Mouse (Mus musculus): Measurements from ENCODE around the gene Tpst2. TPM values are rescaled to one million over a fixed set of nuclear protein-coding genes. Genes with fewer than 3 reads are reported as not detected.
A peak's percentile ranks its signal among the peaks of the same experiment; 100 is the strongest.

The Tpst2 gene
- polyA plus RNA-seq, 1 experiment from 2014 or later, result 30.0 TPM

DNA sequence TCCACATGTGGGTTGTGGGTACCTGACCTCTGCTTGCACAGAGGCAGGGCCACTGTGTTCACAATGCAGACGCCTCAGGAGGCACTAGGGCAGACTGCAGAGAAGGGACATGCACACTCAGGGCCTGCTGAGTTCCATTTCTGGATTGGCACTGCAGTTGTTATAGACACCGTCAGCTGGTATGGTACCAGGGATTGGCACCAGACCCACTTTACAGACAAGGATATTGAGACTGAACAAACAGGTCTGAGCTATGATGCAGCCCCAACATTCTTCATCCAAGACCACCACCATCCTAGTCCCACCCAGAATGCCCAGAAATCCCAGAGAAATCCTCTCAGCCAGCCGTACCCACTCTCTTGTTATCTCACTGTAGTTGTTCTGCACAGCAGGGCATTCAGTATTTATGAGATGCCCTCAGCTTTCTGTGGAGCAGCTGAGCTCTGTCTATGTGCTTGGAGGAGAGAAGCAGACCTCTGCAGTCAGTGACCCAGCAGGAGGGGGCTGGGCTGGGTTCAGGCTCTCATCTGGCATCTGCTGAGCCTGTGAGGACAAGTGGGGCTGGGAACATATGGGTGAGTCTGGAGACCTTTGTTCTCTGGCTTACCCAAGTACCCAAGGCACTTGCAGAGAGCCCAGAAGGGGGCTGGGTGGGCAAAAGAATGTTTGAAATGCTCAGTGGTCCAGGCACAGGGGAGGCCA, 37.6 kb upstream of the Tpst2 start:
- Histone ChIP-seq H3K9me3 (ENCODE audit: control insufficient read depth, low read length) (no peaks in the 10 kb centered on the region), H3K4me2 (ENCODE audit: low read depth) (no peak overlapping the region), H3K9ac (ENCODE audit: low read length) (peak overlapping the region; percentile 33), H3K27me3 (ENCODE audit: control insufficient read depth, insufficient read depth, low read length) (no peaks in the 10 kb centered on the region), H3K4me1 (ENCODE audit: control insufficient read depth, insufficient read depth, low read length) (peaks cover 32% of the 10 kb centered on the region), H3K27ac (ENCODE audit: low read depth, low read length) (peak overlapping the region; percentile 96), H3K36me3 (ENCODE audit: control insufficient read depth, insufficient read depth, low read length) (no peaks in the 10 kb centered on the region), H3K4me3 (ENCODE audit: low read depth, low read length) (no peak overlapping the region)
- WGBS, result 58% methylated on average over 3 of the region's 3 CpGs
- DNase-seq (ENCODE audit: low spot score) (peak; percentile 73), ATAC-seq (ENCODE audit: insufficient read depth, low FRiP score, low TSS enrichment) (peak; percentile 46; the same call in 1 of the 2 replicates)

DNA sequence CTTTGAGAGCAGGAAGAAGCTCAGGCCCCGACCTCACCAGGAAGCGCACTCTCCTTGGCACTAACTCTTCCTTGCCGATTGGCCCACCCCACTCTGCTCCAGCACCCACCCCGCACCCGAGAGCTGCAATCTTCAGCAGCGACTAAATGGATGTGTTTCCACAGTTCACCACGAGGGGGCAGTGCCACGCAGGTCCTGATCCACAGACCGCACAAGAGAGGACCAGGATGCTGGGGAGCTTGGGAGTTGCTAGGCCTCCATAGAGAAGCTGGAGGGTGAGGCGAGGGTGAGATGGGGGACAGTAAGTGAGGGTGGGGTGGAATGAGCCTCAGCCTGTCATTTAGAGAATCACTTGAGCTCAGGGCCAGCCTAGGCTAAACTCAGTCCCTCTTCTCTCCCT, 35.7 kb upstream of the Tpst2 start:
- peak; percentile 23 for ATAC-seq (ENCODE audit: insufficient read depth, low FRiP score, low TSS enrichment)
- Histone ChIP-seq H3K4me3 (ENCODE audit: low read depth, low read length) (no peak overlapping the region), H3K4me1 (ENCODE audit: control insufficient read depth, insufficient read depth, low read length) (peaks cover 32% of the 10 kb centered on the region)

DNA sequence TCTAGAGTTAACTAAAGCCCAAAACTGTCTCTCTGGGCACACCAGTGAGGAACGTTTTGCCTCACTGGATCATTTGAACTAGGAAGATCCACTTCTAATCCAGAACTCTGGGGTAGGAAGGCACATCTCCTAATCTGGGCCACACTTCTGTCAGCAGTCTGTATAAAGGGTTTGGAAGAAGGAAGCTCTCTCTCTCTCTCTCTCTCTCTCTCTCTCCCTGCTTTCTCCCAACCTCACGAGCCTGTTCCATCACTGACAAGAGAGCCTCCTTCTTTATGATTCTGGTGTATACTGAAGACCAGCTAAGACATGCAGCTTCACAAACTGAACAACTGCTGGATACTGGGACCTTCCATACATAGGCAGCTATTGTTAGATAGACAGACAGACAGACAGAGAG, 34.6 kb upstream of the Tpst2 start:
- no peaks in the 10 kb centered on the region for H3K9me3 ChIP-seq (ENCODE audit: control insufficient read depth, low read length)

More for the DNA sequence above, 35.7 kb upstream of the Tpst2 start:
- DNase-seq (ENCODE audit: low spot score), result peak; percentile 87
- no peak overlapping the region for H3K4me2 ChIP-seq (ENCODE audit: low read depth)
- no peak overlapping the region for H3K9ac ChIP-seq (ENCODE audit: low read length)
- no peaks in the 10 kb centered on the region for H3K27me3 ChIP-seq (ENCODE audit: control insufficient read depth, insufficient read depth, low read length)
- no peaks in the 10 kb centered on the region for H3K9me3 ChIP-seq (ENCODE audit: control insufficient read depth, low read length)
- no peak overlapping the region; the same call in 1 of the 2 replicates for H3K27ac ChIP-seq (ENCODE audit: low read depth, low read length)
- WGBS, result 2% methylated on average over 10 of the region's 10 CpGs
- H3K36me3 ChIP-seq (ENCODE audit: control insufficient read depth, insufficient read depth, low read length), result no peaks in the 10 kb centered on the region

DNA sequence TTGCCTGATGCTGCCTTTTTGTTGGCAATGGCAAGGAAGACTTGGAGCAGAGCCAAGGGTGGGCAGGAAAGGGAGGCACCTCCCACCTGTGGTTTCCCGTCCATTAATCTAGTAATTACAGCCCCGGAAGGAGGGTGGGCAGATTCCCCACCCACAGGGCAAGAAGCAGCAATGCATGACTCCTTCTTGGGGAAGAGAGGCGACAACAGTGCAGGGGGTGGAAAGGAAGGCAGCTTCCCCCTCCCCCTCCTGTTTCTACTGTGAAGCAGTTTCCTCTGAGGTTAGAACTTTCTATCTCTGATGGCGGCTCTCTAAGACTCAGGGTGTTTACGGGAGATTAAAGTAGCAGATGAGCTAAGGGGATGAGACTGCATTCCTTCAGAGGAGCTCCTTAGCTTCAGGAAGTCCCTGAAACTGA, 34.1 kb upstream of the Tpst2 start:
- no peak overlapping the region for H3K27ac ChIP-seq (ENCODE audit: low read depth, low read length)
- peaks cover 21% of the 10 kb centered on the region for H3K4me1 ChIP-seq (ENCODE audit: control insufficient read depth, insufficient read depth, low read length)
- no peaks in the 10 kb centered on the region for H3K9me3 ChIP-seq (ENCODE audit: control insufficient read depth, low read length)
- no peaks in the 10 kb centered on the region for H3K36me3 ChIP-seq (ENCODE audit: control insufficient read depth, insufficient read depth, low read length)
- ATAC-seq (ENCODE audit: insufficient read depth, low FRiP score, low TSS enrichment) (no peak), DNase-seq (ENCODE audit: low spot score) (no peak)
- H3K4me2 ChIP-seq (ENCODE audit: low read depth), result no peak overlapping the region
- no peak overlapping the region for H3K4me3 ChIP-seq (ENCODE audit: low read depth, low read length)
- H3K27me3 ChIP-seq (ENCODE audit: control insufficient read depth, insufficient read depth, low read length), result no peaks in the 10 kb centered on the region
- 70% methylated on average over 5 of the region's 5 CpGs for WGBS
- H3K9ac ChIP-seq (ENCODE audit: low read length), result no peak overlapping the region

More for the DNA sequence above, 34.6 kb upstream of the Tpst2 start:
- Histone ChIP-seq H3K27ac (ENCODE audit: low read depth, low read length) (no peak overlapping the region), H3K36me3 (ENCODE audit: control insufficient read depth, insufficient read depth, low read length) (no peaks in the 10 kb centered on the region), H3K4me2 (ENCODE audit: low read depth) (no peak overlapping the region), H3K4me1 (ENCODE audit: control insufficient read depth, insufficient read depth, low read length) (peaks cover 26% of the 10 kb centered on the region), H3K9ac (ENCODE audit: low read length) (no peak overlapping the region), H3K27me3 (ENCODE audit: control insufficient read depth, insufficient read depth, low read length) (no peaks in the 10 kb centered on the region), H3K4me3 (ENCODE audit: low read depth, low read length) (no peak overlapping the region)
- ATAC-seq (ENCODE audit: insufficient read depth, low FRiP score, low TSS enrichment), result no peak
- DNase-seq (ENCODE audit: low spot score), result no peak
- 79% methylated on average over 2 of the region's 2 CpGs for WGBS

DNA sequence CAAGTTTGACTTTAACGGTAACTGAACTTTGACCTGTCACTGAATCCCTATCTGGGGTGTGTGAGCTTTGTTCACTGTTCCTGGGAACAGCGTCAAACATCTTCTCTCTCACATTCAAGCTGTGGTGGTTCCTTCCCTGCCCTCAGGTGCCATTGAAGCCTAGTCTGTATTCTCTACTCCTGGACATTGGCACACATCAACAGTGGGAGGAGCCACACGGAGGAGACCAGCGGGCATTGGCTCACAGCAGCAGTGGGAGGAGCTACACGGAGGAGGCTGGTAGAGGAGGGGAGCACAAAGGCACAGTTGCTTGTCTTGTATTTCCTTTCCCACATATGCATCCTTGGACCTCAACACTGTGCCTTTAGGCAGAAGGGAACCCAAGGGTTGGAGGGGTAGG, 33.5 kb upstream of the Tpst2 start:
- no peak for DNase-seq (ENCODE audit: low spot score)
- H3K4me1 ChIP-seq (ENCODE audit: control insufficient read depth, insufficient read depth, low read length), result peaks cover 14% of the 10 kb centered on the region; the same call in 1 of the 2 replicates
- no peaks in the 10 kb centered on the region for H3K27me3 ChIP-seq (ENCODE audit: control insufficient read depth, insufficient read depth, low read length)
- H3K36me3 ChIP-seq (ENCODE audit: control insufficient read depth, insufficient read depth, low read length), result no peaks in the 10 kb centered on the region
- no peak for ATAC-seq (ENCODE audit: insufficient read depth, low FRiP score, low TSS enrichment)
- no peaks in the 10 kb centered on the region for H3K9me3 ChIP-seq (ENCODE audit: control insufficient read depth, low read length)
- H3K27ac ChIP-seq (ENCODE audit: low read depth, low read length), result no peak overlapping the region
- H3K4me2 ChIP-seq (ENCODE audit: low read depth), result no peak overlapping the region
- WGBS, result 52% methylated on average over 5 of the region's 5 CpGs
- no peak overlapping the region for H3K9ac ChIP-seq (ENCODE audit: low read length)
- no peak overlapping the region for H3K4me3 ChIP-seq (ENCODE audit: low read depth, low read length)

DNA sequence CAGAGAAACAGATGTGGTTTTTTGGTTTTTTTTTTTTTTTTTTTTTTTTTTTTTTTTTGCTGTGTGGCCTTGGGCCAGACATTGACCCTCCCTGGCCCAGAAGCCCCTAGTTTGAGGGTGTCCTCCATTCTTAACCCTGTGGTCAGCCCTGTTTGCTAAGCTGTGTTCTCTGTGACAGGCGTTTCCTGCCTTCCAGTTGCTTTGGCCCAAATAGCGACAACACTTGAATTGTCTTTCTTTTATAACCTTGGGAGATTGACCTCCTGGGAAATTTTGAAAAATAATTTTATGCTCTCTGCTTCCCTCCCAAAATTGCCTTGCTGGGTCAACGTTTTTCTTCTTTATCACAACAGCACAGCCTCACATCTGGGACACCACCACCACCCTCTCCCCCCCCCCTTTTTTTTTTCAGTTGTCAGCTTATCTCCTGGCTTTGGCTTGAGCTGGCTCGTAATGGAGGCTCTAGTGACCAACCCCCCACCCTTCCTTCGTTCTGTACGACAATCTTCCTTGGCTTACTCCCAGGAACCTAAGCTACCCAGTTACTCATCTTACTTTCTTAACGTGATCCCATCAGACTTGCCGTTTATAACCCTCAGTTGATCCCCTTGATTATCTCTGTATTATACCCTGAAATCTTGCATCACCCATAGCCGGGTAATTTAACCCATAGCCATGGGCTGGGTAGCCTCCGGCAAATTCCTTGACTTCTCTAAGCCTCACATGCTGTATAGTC, 32.8 kb upstream of the Tpst2 start:
- H3K4me1 ChIP-seq (ENCODE audit: control insufficient read depth, insufficient read depth, low read length), result peaks cover 8% of the 10 kb centered on the region; the same call in 1 of the 2 replicates
- H3K27ac ChIP-seq (ENCODE audit: low read depth, low read length), result no peak overlapping the region
- no peak overlapping the region for H3K9ac ChIP-seq (ENCODE audit: low read length)
- H3K27me3 ChIP-seq (ENCODE audit: control insufficient read depth, insufficient read depth, low read length), result no peaks in the 10 kb centered on the region
- no peaks in the 10 kb centered on the region for H3K36me3 ChIP-seq (ENCODE audit: control insufficient read depth, insufficient read depth, low read length)
- H3K9me3 ChIP-seq (ENCODE audit: control insufficient read depth, low read length), result no peaks in the 10 kb centered on the region
- DNase-seq (ENCODE audit: low spot score), result no peak
- no peak for ATAC-seq (ENCODE audit: insufficient read depth, low FRiP score, low TSS enrichment)
- no peak overlapping the region for H3K4me2 ChIP-seq (ENCODE audit: low read depth)
- no peak overlapping the region for H3K4me3 ChIP-seq (ENCODE audit: low read depth, low read length)
- 83% methylated on average over 10 of the region's 10 CpGs for WGBS

DNA sequence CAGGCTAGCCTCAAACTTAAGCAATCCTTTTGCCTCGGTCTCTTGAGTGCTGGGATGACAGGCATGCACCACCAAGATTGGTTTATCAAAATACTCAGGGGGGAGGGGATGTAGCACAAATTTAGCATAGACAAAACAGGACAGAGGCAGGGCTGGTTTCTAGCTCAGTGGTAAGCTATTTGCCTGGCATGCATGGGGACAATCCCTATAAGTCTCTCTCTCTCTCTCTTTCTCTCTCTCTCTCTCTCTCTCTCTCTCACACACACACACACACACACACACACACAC, 32.3 kb upstream of the Tpst2 start:
- DNase-seq (ENCODE audit: low spot score) (no peak), ATAC-seq (ENCODE audit: insufficient read depth, low FRiP score, low TSS enrichment) (no peak)
- H3K4me2 ChIP-seq (ENCODE audit: low read depth), result no peak overlapping the region
- no peaks in the 10 kb centered on the region for H3K27me3 ChIP-seq (ENCODE audit: control insufficient read depth, insufficient read depth, low read length)
- no peaks in the 10 kb centered on the region for H3K9me3 ChIP-seq (ENCODE audit: control insufficient read depth, low read length)
- no peak overlapping the region for H3K27ac ChIP-seq (ENCODE audit: low read depth, low read length)
- H3K36me3 ChIP-seq (ENCODE audit: control insufficient read depth, insufficient read depth, low read length), result no peaks in the 10 kb centered on the region
- peaks cover 5% of the 10 kb centered on the region; the same call in 1 of the 2 replicates for H3K4me1 ChIP-seq (ENCODE audit: control insufficient read depth, insufficient read depth, low read length)
- H3K4me3 ChIP-seq (ENCODE audit: low read depth, low read length), result no peak overlapping the region
- 82% methylated on average over 1 of the region's 1 CpGs for WGBS
- H3K9ac ChIP-seq (ENCODE audit: low read length), result no peak overlapping the region

DNA sequence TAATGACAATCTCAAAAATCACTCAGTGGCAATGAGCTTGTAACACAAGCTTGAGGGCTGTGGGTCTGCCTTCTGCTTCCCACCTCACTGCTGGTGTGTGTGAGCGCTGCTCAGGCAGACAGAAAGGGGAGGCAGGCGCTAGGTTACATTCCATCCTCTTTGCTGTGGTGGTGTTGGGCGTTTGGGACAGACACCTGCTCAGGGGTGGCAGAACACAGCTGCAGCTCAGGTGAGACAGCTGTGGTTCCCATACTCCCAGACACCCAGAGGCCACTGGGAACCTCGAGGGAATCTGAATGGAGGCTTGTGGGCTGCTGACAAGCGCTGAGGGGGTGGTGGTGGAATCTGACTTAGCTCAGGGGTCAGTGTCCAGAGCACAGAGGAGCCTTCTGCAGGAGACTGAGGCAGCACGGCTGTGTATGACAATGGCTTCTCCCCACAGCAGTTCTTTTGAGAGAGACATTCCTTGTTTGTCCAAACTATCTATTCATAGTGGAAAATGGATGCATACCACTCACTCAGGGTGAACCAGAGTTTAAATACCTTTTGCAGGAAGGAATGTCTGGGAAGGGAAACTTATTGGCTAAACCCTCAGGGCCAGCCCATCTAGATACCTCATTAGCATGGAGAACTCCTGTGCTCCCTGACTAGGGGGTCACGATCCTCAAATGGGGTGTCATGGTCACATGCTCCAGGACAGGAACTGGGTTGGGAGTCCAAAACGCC, 31.4 kb upstream of the Tpst2 start:
- Histone ChIP-seq H3K4me1 (ENCODE audit: control insufficient read depth, insufficient read depth, low read length) (peaks cover 5% of the 10 kb centered on the region; the same call in 1 of the 2 replicates), H3K9ac (ENCODE audit: low read length) (no peak overlapping the region), H3K27me3 (ENCODE audit: control insufficient read depth, insufficient read depth, low read length) (no peaks in the 10 kb centered on the region), H3K36me3 (ENCODE audit: control insufficient read depth, insufficient read depth, low read length) (no peaks in the 10 kb centered on the region), H3K4me2 (ENCODE audit: low read depth) (no peak overlapping the region), H3K4me3 (ENCODE audit: low read depth, low read length) (no peak overlapping the region), H3K27ac (ENCODE audit: low read depth, low read length) (no peak overlapping the region), H3K9me3 (ENCODE audit: control insufficient read depth, low read length) (no peaks in the 10 kb centered on the region)
- DNase-seq (ENCODE audit: low spot score) (no peak), ATAC-seq (ENCODE audit: insufficient read depth, low FRiP score, low TSS enrichment) (no peak)
- WGBS, result 58% methylated on average over 8 of the region's 8 CpGs
